Mouse (Mus musculus) MEL (cell line): ENCODE results near the gene Crim1. TPM values are rescaled to one million over a fixed set of nuclear protein-coding genes. Genes with fewer than 3 reads are reported as not detected.

Experiments used
- DNase-seq: peaks from one replicate; pipeline ENCODE4 v3.0.0; 2011; ENCODE audit warnings: low read depth, low spot score
- H3K27ac ChIP-seq: 2 replicates; pipeline ENCODE4 v1.5.1; 2012; ENCODE audit warnings: low read depth, mild to moderate bottlenecking, control low read depth, low read length, moderate library complexity; ENCODE audit not compliant: control insufficient read depth
- H3K27me3 ChIP-seq, 2 experiments: fragments of 150-350 bp in 1 of 2; sonication (generic) in 1 of 2; 2 replicates each; pipeline ENCODE4 v1.6.1; 2012; ENCODE audit warnings: low read length in 2 of 2, mild to moderate bottlenecking in 2 of 2, improper control_type of control experiment in 1 of 2, moderate library complexity in 1 of 2; ENCODE audit not compliant: insufficient read depth in 2 of 2, control insufficient read depth in 1 of 2
- H3K36me3 ChIP-seq, 2 experiments: 2 replicates each; pipeline ENCODE4 v1.6.1; 2012 to 2014; ENCODE audit warnings: low read length in 2 of 2, improper control_type of control experiment in 1 of 2, inconsistent platforms in 1 of 2, mild to moderate bottlenecking in 1 of 2; ENCODE audit not compliant: insufficient read depth in 2 of 2, control insufficient read depth in 1 of 2
- H3K4me1 ChIP-seq, 2 experiments: fragments of 150-350 bp in 1 of 2; sonication (generic) in 1 of 2; 2 replicates each; pipeline ENCODE4 v1.6.1; 2012; ENCODE audit warnings: low read length in 2 of 2, improper control_type of control experiment in 1 of 2, mild to moderate bottlenecking in 1 of 2; ENCODE audit not compliant: insufficient read depth in 2 of 2, control insufficient read depth in 1 of 2
- H3K4me3 ChIP-seq, 2 experiments: fragments of 150-350 bp in 1 of 2; sonication (generic) in 1 of 2; 2 replicates each; pipeline ENCODE4 v1.5.1; 2012; ENCODE audit warnings: low read depth in 2 of 2, low read length in 2 of 2, mild to moderate bottlenecking in 2 of 2, moderate library complexity in 2 of 2, control low read depth in 1 of 2, improper control_type of control experiment in 1 of 2; ENCODE audit not compliant: control insufficient read depth in 1 of 2, insufficient read depth in 1 of 2
- H3K79me2 ChIP-seq: 2 replicates; pipeline ENCODE4 v1.6.1; 2012; ENCODE audit warnings: mild to moderate bottlenecking, low read length, moderate library complexity; ENCODE audit not compliant: control insufficient read depth, poor library complexity, insufficient read depth
- H3K9ac ChIP-seq: 2 replicates; pipeline ENCODE4 v1.6.1; 2012; ENCODE audit warnings: low read depth, mild to moderate bottlenecking, control low read depth, low read length, moderate library complexity; ENCODE audit not compliant: control insufficient read depth, poor library complexity, severe bottlenecking
- H3K9me3 ChIP-seq: fragments of 150-350 bp; sonication (generic); replicated peaks from 2 replicates; pipeline ENCODE4 v1.6.1; 2012; ENCODE audit warnings: mild to moderate bottlenecking, low read length, improper control_type of control experiment, moderate library complexity; ENCODE audit not compliant: insufficient read depth
- BHLHE40 ChIP-seq: IDR thresholded peaks from 2 replicates; pipeline ENCODE4 v1.6.1; 2012; ENCODE audit warnings: low read depth, mild to moderate bottlenecking, inconsistent platforms, low read length, improper control_type of control experiment, borderline replicate concordance
- CHD1 ChIP-seq: IDR thresholded peaks from 2 replicates; pipeline ENCODE4 v1.6.1; 2012; ENCODE audit warnings: low read depth, mild to moderate bottlenecking, inconsistent platforms, low read length, improper control_type of control experiment
- EP300 ChIP-seq, 2 experiments: IDR thresholded peaks; 2 replicates each; pipeline ENCODE4 v1.6.1; 2011; ENCODE audit warnings: improper control_type of control experiment in 2 of 2, low read length in 2 of 2, low read depth in 1 of 2, mild to moderate bottlenecking in 1 of 2
- GATA1 ChIP-seq: IDR thresholded peaks from 2 replicates; pipeline ENCODE4 v1.6.1; 2011; ENCODE audit warnings: low read depth, low read length, improper control_type of control experiment
- HCFC1 ChIP-seq: IDR thresholded peaks from 2 replicates; pipeline ENCODE4 v1.6.1; 2012; ENCODE audit warnings: low read depth, mild to moderate bottlenecking, inconsistent platforms, low read length, improper control_type of control experiment, moderate library complexity
- JUND ChIP-seq: IDR thresholded peaks from 2 replicates; pipeline ENCODE4 v1.6.1; 2011; ENCODE audit warnings: low read depth, mild to moderate bottlenecking, improper control_type of control experiment, low read length
- KAT2A ChIP-seq: conservative IDR thresholded peaks from 2 replicates; pipeline ENCODE4 v1.6.1; 2012; ENCODE audit warnings: low read depth, low read length, improper control_type of control experiment, inconsistent platforms
- MAFK ChIP-seq: IDR thresholded peaks from 2 replicates; pipeline ENCODE4 v1.6.1; 2011; ENCODE audit warnings: low read depth, mild to moderate bottlenecking, low read length, improper control_type of control experiment, borderline replicate concordance
- MAZ ChIP-seq: IDR thresholded peaks from 2 replicates; pipeline ENCODE4 v1.6.1; 2012; ENCODE audit warnings: low read depth, mild to moderate bottlenecking, inconsistent platforms, low read length, improper control_type of control experiment
- MEF2A ChIP-seq: IDR thresholded peaks from 2 replicates; pipeline ENCODE4 v1.6.1; 2014; ENCODE audit warnings: low read depth, mild to moderate bottlenecking, inconsistent platforms, low read length, improper control_type of control experiment; ENCODE audit not compliant: poor library complexity, insufficient replicate concordance, severe bottlenecking; ENCODE audit errors: extremely low read depth
- MXI1 ChIP-seq: IDR thresholded peaks from 2 replicates; pipeline ENCODE4 v1.6.1; 2011; ENCODE audit warnings: mild to moderate bottlenecking, low read depth, low read length, improper control_type of control experiment
- MYC ChIP-seq: IDR thresholded peaks from 2 replicates; pipeline ENCODE4 v1.6.1; 2011; ENCODE audit warnings: low read depth, mild to moderate bottlenecking, low read length, improper control_type of control experiment, moderate library complexity
- NELFE ChIP-seq: IDR thresholded peaks from 2 replicates; pipeline ENCODE4 v1.6.1; 2011; ENCODE audit warnings: low read depth, low read length, improper control_type of control experiment
- NRF1 ChIP-seq: IDR thresholded peaks from 2 replicates; pipeline ENCODE4 v1.6.1; 2014; ENCODE audit warnings: low read depth, mild to moderate bottlenecking, inconsistent platforms, low read length, improper control_type of control experiment, moderate library complexity; ENCODE audit not compliant: poor library complexity, insufficient read depth, severe bottlenecking
- POLR2AphosphoS2 ChIP-seq: IDR thresholded peaks from 2 replicates; pipeline ENCODE4 v1.6.1; 2011; ENCODE audit warnings: low read length, improper control_type of control experiment
- POLR2AphosphoS5 ChIP-seq: IDR thresholded peaks from 2 replicates; pipeline ENCODE4 v1.6.1; 2012; ENCODE audit warnings: low read depth, borderline replicate concordance, mild to moderate bottlenecking, inconsistent platforms, low read length, moderate library complexity, mixed read lengths
- RAD21 ChIP-seq: IDR thresholded peaks from 2 replicates; pipeline ENCODE4 v1.6.1; 2011; ENCODE audit warnings: mild to moderate bottlenecking, low read depth, low read length, improper control_type of control experiment
- SIN3A ChIP-seq: IDR thresholded peaks from 2 replicates; pipeline ENCODE4 v1.6.1; 2012; ENCODE audit warnings: low read length, improper control_type of control experiment, inconsistent platforms
- SMC3 ChIP-seq: IDR thresholded peaks from 2 replicates; pipeline ENCODE4 v1.6.1; 2011; ENCODE audit warnings: low read depth, low read length, improper control_type of control experiment
- TAL1 ChIP-seq: IDR thresholded peaks from 2 replicates; pipeline ENCODE4 v1.6.1; 2012; ENCODE audit warnings: mild to moderate bottlenecking, inconsistent platforms, low read length, moderate library complexity, mixed read lengths
- UBTF ChIP-seq: IDR thresholded peaks from 2 replicates; pipeline ENCODE4 v1.6.1; 2012; ENCODE audit warnings: low read depth, mild to moderate bottlenecking, inconsistent platforms, low read length, improper control_type of control experiment, moderate library complexity, borderline replicate concordance; ENCODE audit not compliant: insufficient read depth
- USF1 ChIP-seq: IDR thresholded peaks from 2 replicates; pipeline ENCODE4 v1.6.1; 2014; ENCODE audit warnings: low read depth, mild to moderate bottlenecking, inconsistent platforms, low read length, improper control_type of control experiment, moderate library complexity
- ZC3H11A ChIP-seq: IDR thresholded peaks from 2 replicates; pipeline ENCODE4 v1.6.1; 2012; ENCODE audit warnings: low read depth, mild to moderate bottlenecking, inconsistent platforms, low read length, improper control_type of control experiment
- ZNF384 ChIP-seq: IDR thresholded peaks from 2 replicates; pipeline ENCODE4 v1.6.1; 2012; ENCODE audit warnings: low read depth, mild to moderate bottlenecking, inconsistent platforms, low read length, improper control_type of control experiment
- polyA plus RNA-seq, 2 experiments: library from polyadenylated mRNA; stranded (reverse) in 1 of 2; unstranded in 1 of 2; fragments of >175 nt in 1 of 2; fragments of >200 nt in 1 of 2; gene quantifications; 2 replicates each; pipeline versions ENCODE4 v1.2.1 to v1.2.4; 2012; ENCODE audit warnings: low replicate concordance in 2 of 2, low read depth in 1 of 2; ENCODE audit not compliant: insufficient read length in 2 of 2, insufficient read depth in 1 of 2, missing spikeins in 1 of 2
- total RNA-seq: library from RNA; depleted of rRNA; stranded (reverse); fragments of 300-350 nt; gene quantifications from 2 replicates; pipeline ENCODE4 v1.2.3, GENCODE M21; 2012

Gene Crim1
- total and polyA plus RNA-seq, 3 experiments: not detected

DNA sequence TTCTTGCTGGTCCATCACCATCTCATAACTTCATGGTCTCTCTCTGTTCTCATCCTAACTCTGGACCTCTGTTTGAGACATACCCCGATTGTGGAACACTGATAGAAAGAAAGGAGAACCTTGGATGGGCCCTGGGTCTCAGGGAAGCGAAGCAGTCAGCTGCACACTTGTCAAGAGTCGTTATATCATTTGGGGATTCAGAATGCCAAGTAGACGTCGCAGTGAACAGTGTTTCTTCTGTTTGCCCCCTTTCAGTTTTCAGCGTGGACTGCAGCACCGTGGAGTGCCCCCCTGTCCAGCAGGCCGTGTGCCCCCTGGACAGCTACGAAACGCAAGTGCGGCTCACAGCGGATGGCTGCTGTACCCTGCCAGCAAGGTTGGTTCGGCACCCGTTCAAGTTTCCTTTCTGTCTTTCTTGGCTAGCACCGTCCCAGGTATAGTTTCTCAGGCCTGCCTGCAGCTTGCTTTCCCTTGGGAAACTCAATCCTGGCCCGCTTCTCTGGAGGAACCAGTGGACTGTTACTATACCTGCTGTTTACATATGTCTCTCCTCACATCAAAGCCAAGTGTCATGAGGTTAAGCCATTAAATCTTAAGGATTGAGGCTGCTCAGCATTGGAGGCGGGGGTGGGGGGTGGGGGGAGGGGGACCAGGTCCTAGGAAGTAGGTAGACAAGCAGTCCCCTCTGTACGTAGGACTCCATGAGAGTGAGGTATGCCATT lies 81.1 kb downstream of the Crim1 start:
- no peaks in the 10 kb centered on the region for H3K36me3 ChIP-seq
- H3K9me3 ChIP-seq: no peaks in the 10 kb centered on the region
- TF ChIP-seq MAZ (no peak), BHLHE40 (no peak), MYC (no peak), RAD21 (no peak), JUND (no peak), ZC3H11A (no peak), CHD1 (no peak), SMC3 (no peak), KAT2A (no peak), POLR2AphosphoS2 (no peak)
- TF ChIP-seq, all 39 proteins: peak for 0

GRCm38 (mm10) chr17:78283271-78283992 lies 83.4 kb downstream of the Crim1 start:
- no peak overlapping the region for H3K4me3 ChIP-seq
- no peaks in the 10 kb centered on the region for H3K4me1 ChIP-seq
- TF ChIP-seq HCFC1 (no peak), POLR2AphosphoS5 (no peak), ZNF384 (no peak), MYC (no peak), TAL1 (no peak), NRF1 (no peak), MXI1 (no peak), UBTF (no peak), MEF2A (no peak), CHD1 (no peak), NELFE (no peak), USF1 (no peak), BHLHE40 (no peak), MAFK (no peak), EP300 (IDR thresholded peaks at IDR 0.05; ENCODE audit: low read depth in 1 of 2, low read length in 2 of 2) (no peak), GATA1 (no peak), SIN3A (no peak)
- H3K36me3 ChIP-seq: no peaks in the 10 kb centered on the region
- H3K27ac ChIP-seq: no peak overlapping the region
- H3K27me3 ChIP-seq: no peaks in the 10 kb centered on the region
- no peak overlapping the region for H3K9ac ChIP-seq
- no peaks in the 10 kb centered on the region for H3K79me2 ChIP-seq
- DNase-seq: no peak
- H3K9me3 ChIP-seq: no peaks in the 10 kb centered on the region

More for the DNA sequence above, 81.1 kb downstream of the Crim1 start:
- Histone ChIP-seq H3K4me3 (no peak overlapping the region), H3K4me1 (no peaks in the 10 kb centered on the region), H3K27me3 (no peaks in the 10 kb centered on the region), H3K79me2 (no peaks in the 10 kb centered on the region), H3K9ac (no peak overlapping the region), H3K27ac (no peak overlapping the region)
- DNase-seq: no peak
